Mouse (Mus musculus): ENCODE data around the gene Nfe2l3.
"Not testable (repeated sequence)": the region's sequence is repeated elsewhere in the genome, so short reads cannot be mapped to it uniquely, and the experiment has no call there.

GRCm38 (mm10) chr6:51394367-51394766, 38.1 kb upstream of the Nfe2l3 start:
- not testable (repeated sequence) for TF ChIP-seq TBP (conservative IDR thresholded peaks at IDR 0.05; ENCODE audit: low read depth, low read length); GABPA (IDR thresholded peaks at IDR 0.05; ENCODE audit: insufficient replicate concordance, low read depth, low read length)

All from CH12.LX (cell line).